Mouse (Mus musculus): Measurements from ENCODE around the gene Ager.

DNA sequence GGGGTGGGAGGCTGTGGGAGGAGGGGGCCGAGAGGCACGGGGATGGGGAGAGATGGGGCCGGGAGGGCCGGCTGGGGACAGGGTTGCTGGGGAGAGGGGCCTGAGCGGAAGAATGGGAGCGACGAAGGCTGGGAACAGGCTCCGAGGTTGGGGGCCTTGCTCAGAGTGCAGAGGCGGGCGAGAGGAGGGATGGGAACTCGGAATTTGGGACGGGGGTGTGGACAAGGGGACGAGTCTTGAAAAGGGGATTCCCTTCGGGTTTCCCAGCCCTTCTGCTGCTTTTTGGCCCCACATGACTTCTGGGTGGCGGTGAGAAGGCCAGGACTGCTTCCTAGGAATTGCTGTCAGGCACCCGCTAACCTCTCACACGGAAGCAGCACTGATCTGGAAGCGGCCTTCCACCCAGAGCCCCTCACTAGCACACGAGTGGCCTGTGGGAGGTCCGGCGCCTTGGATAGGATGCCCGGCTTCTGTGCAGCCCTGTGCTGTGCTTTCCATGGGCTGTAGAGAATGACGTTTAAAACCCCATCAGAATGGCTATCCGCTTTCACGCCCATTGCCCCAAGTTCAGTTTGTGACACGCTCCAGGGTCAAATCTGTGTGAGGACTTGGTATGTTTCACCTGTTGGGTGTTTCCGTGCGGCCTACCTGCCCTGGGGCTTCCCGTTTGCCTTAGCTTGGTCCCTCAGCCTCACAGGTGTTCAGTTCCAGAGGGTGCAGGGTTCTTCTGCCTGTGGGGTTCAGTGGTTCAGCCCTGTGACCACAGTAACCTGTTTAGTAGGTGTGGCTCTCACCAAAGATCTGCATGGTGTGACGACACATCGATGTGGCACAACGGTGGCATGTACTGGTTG, 8.8 kb downstream of the Ager start:
- TF ChIP-seq POLR2A (IDR thresholded peaks at IDR 0.05; ENCODE audit: low read depth, low read length) (no peak), CTCF (conservative IDR thresholded peaks at IDR 0.05; ENCODE audit: insufficient read depth, insufficient read length, low read depth, low read length) (no peak)
